Mouse (Mus musculus) kidney, adult 2 months (tissue): ENCODE data around the gene Elfn1.

Experiments
- CTCF ChIP-seq: fragments of 200-500 bp; conservative IDR thresholded peaks from 2 replicates; pipeline ENCODE4 v1.5.1; 2011; ENCODE audit warnings: low read depth, mild to moderate bottlenecking, control low read depth, low read length, moderate library complexity, mixed read lengths; ENCODE audit not compliant: insufficient read depth, insufficient read length
- POLR2A ChIP-seq: fragments of 200-500 bp; IDR thresholded peaks from one replicate; pipeline ENCODE4 v1.6.1; 2011; ENCODE audit warnings: low read depth, low read length, control low read depth

- TF ChIP-seq POLR2A (no peak), CTCF (no peak)
Observed at GRCm38 (mm10) chr5:139910755-139911300, 3.1 kb downstream of the Elfn1 start.
